Mouse (Mus musculus): Measurements from ENCODE around the gene Lhpp.

DNA sequence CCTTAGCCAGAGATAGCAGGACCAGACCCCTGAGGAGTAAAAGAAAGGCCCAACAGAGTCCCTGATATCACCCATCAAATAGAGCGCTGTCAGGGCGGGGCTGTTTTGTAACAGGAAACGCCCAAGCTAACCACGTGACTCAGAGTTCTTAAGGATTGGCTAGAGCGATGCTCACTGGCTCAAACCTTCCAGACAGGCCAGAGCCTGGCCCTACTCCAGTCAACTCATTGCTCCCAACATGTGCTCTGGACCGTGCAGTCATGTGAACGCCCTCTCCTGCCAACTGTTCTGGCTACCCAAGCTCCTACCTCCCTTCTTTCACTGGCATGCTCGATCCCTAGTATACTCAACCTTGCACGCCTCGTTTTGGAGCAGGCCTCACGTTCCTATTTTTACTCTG is 113.5 kb downstream of the Lhpp start:
- TF ChIP-seq CTCF (IDR thresholded peaks at IDR 0.05; ENCODE audit: low read depth) = no peak
- 0 out of 2 replicates have a peak, but pooled peaks have one; percentile 1 for TF ChIP-seq EP300 (IDR thresholded peaks at IDR 0.05; ENCODE audit: low read depth)
